11 mouse cellular contexts compared by ENCODE assay signal in the genomic region with DNA sequence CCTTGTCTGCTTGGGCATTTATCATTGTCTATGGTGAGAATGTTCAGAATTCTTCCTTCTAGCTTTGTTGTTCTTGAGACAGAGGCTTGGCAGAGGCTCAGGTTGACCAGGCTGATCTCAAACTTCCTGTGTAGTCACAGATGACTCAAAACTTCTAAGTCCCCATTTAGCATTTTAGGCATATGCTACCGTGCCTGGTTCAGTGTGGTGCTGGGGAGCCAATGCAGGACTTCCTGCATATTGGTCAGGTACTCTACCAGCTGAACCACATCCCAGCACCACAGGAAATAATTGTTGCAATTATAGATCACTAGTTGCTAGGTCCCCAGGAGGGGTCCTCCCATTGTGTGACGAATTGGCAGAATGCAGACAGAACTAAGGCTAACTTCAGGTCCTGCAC. TPM values are rescaled to one million over a fixed set of nuclear protein-coding genes. Genes with fewer than 3 reads are reported as not detected.
DNase-seq lines count a peak whose midpoint lies in the region; ATAC-seq and TF ChIP-seq lines count a peak whose summit lies in the region.
"Had no signal": no experiment of that assay in that cellular context is flagged by ENCODE, and none has a peak within 500 bp of the region (broad histone marks: within the 10 kb centered on the region; RNA-seq: fewer than 3 reads in every experiment).

No protein-coding gene starts in this region.

- H3K27me3 ChIP-seq in kidney, embryonic 16.5 days (ENCODE audit: insufficient read depth, low read length) = no peaks in the 10 kb centered on the region
- H3K27me3 ChIP-seq in lung, postnatal 0 days (replicated peaks; ENCODE audit: insufficient read depth, low read length) = no peaks in the 10 kb centered on the region
- H3K27me3 ChIP-seq in hindbrain, postnatal 0 days (ENCODE audit: insufficient read depth, low read length) = no peaks in the 10 kb centered on the region

- WGBS in kidney, embryonic 16.5 days = 65% methylated on average over 2 of the region's 2 CpGs
- WGBS in lung, postnatal 0 days = 48% methylated on average over 2 of the region's 2 CpGs
- 71% methylated on average over 2 of the region's 2 CpGs for WGBS in hindbrain, postnatal 0 days

- H3K4me3 ChIP-seq in kidney, embryonic 16.5 days (ENCODE audit: low read length) = no peak overlapping the region
- no peak overlapping the region for H3K4me3 ChIP-seq in lung, postnatal 0 days (ENCODE audit: low read depth, low read length)
- no peak overlapping the region for H3K4me3 ChIP-seq in hindbrain, postnatal 0 days (ENCODE audit: low read length)

- TF ChIP-seq EP300 in lung, postnatal 0 days (IDR thresholded peaks at IDR 0.05) = no peak

- DNase-seq in kidney, adult 11 months = no peak
- peak; percentile 86 for DNase-seq in 3T3-L1 (ENCODE audit: low read depth, low spot score)
- DNase-seq in CD4-positive, CD25-positive, alpha-beta regulatory T cell, adult 2 months (ENCODE audit: low read depth, low spot score) = peak; percentile 68
- peak; percentile 57 for DNase-seq in lung, postnatal 0 days (ENCODE audit: low spot score)
- DNase-seq in layer of hippocampus, postnatal 14 days (ENCODE audit: low spot score in 2 of 2) = no peak
- no peak for DNase-seq in hindbrain, postnatal 0 days (ENCODE audit: low spot score)
- DNase-seq: thymus, adult 2 months had no signal

- no peak for TF ChIP-seq CTCF in lung, postnatal 0 days (IDR thresholded peaks at IDR 0.05)
- TF ChIP-seq CTCF in hindbrain, postnatal 0 days (IDR thresholded peaks at IDR 0.05; ENCODE audit: low read depth) = no peak

- no peak overlapping the region for H3K9ac ChIP-seq in kidney, embryonic 16.5 days (replicated peaks; ENCODE audit: low read length)
- no peak overlapping the region for H3K9ac ChIP-seq in lung, postnatal 0 days (replicated peaks; ENCODE audit: low read depth)
- no peak overlapping the region for H3K9ac ChIP-seq in hindbrain, postnatal 0 days (replicated peaks; ENCODE audit: low read length)
- H3K9ac ChIP-seq: liver, embryonic 14.5 days had no signal

- H3K4me2 ChIP-seq in kidney, embryonic 16.5 days (replicated peaks; ENCODE audit: low read depth, low read length) = no peak overlapping the region
- H3K4me2 ChIP-seq in lung, postnatal 0 days (replicated peaks; ENCODE audit: low read depth, low read length) = no peak overlapping the region
- H3K4me2 ChIP-seq in hindbrain, postnatal 0 days (ENCODE audit: low read depth, low read length) = no peak overlapping the region
- H3K4me2 ChIP-seq: heart, embryonic 11.5 days had no signal

- H3K4me1 ChIP-seq in kidney, embryonic 16.5 days (ENCODE audit: insufficient read depth, low read length) = peaks cover 46% of the 10 kb centered on the region
- peaks cover 23% of the 10 kb centered on the region; the same call in 1 of the 2 replicates for H3K4me1 ChIP-seq in lung, postnatal 0 days (ENCODE audit: insufficient read depth, low read depth, low read length)
- peaks cover 10% of the 10 kb centered on the region for H3K4me1 ChIP-seq in hindbrain, postnatal 0 days (ENCODE audit: insufficient read depth, low read length)

- ATAC-seq in kidney, embryonic 16.5 days (ENCODE audit: low FRiP score, low TSS enrichment) = no peak
- no peak for ATAC-seq in lung, postnatal 0 days
- ATAC-seq in hindbrain, postnatal 0 days = no peak
- ATAC-seq: forebrain, embryonic 16.5 days had no signal

- H3K27ac ChIP-seq in kidney, embryonic 16.5 days (ENCODE audit: low read length) = 0 out of 2 replicates have a peak overlapping the region, but pooled peaks have one; percentile 3
- peak overlapping the region; percentile 26; the same call in 1 of the 2 replicates for H3K27ac ChIP-seq in lung, postnatal 0 days (ENCODE audit: low read length)
- no peak overlapping the region for H3K27ac ChIP-seq in hindbrain, postnatal 0 days
- H3K27ac ChIP-seq: liver, embryonic 14.5 days had no signal

- no peaks in the 10 kb centered on the region for H3K36me3 ChIP-seq in kidney, embryonic 16.5 days (ENCODE audit: insufficient read depth, low read length)
- no peaks in the 10 kb centered on the region for H3K36me3 ChIP-seq in lung, postnatal 0 days (ENCODE audit: insufficient read depth, low read length)
- H3K36me3 ChIP-seq in hindbrain, postnatal 0 days (ENCODE audit: insufficient read depth, low read length) = no peaks in the 10 kb centered on the region

- no peaks in the 10 kb centered on the region for H3K9me3 ChIP-seq in kidney, embryonic 16.5 days (ENCODE audit: low read length)
- no peaks in the 10 kb centered on the region for H3K9me3 ChIP-seq in lung, postnatal 0 days (ENCODE audit: low read length)
- H3K9me3 ChIP-seq in hindbrain, postnatal 0 days (ENCODE audit: low read length) = no peaks in the 10 kb centered on the region

RNA-seq across cellular contexts. Expression of a gene that starts 10.7 kb away (rescaled TPM):
- polyA plus RNA-seq in kidney, embryonic 16.5 days (2015; fragmentation: Nextera tagmentation; extraction: Ambion mirVana) = 405 and 415 TPM in 2 replicates
- polyA plus RNA-seq in lung, postnatal 0 days (2015; fragmentation: Nextera tagmentation; extraction: Ambion mirVana) = 401 and 408 TPM in 2 replicates
- total RNA-seq in layer of hippocampus, postnatal 14 days (2021) = 100 to 1,000 TPM; 406 to 431 TPM
- total RNA-seq in hindbrain, postnatal 0 days (2014; rRNA removed) = 86.6 and 88.5 TPM in 2 replicates
- 310 and 315 TPM in 2 replicates for polyA plus RNA-seq in hindbrain, postnatal 0 days (2015; fragmentation: Nextera tagmentation; extraction: Ambion mirVana)

Comparison
In these comparisons a context has a peak if more than half of its experiments do, and no peak if none do; other contexts are left out.
1. DNase-seq: peak in 3T3-L1 (single experiment), CD4-positive, CD25-positive, alpha-beta regulatory T cell, adult 2 months (single experiment) and lung, postnatal 0 days (single experiment); none in kidney, adult 11 months (single experiment), layer of hippocampus, postnatal 14 days (0 of 2) and hindbrain, postnatal 0 days (single experiment).